Mouse (Mus musculus) gastrocnemius, adult 2 months (tissue): ENCODE measurements around the gene Nipal3. TPM values are rescaled to one million over a fixed set of nuclear protein-coding genes. Genes with fewer than 3 reads are reported as not detected.

Source experiments
- DNase-seq: peaks from one replicate; pipeline ENCODE4 v3.0.0; 2022
- H3K27ac ChIP-seq: fragments of 200-600 bp; 2 replicates; pipeline ENCODE4 v1.8.1; 2022; ENCODE audit warnings: mild to moderate bottlenecking
- H3K4me3 ChIP-seq: fragments of 200-600 bp; 2 replicates; pipeline ENCODE4 v1.8.1; 2022; ENCODE audit warnings: mild to moderate bottlenecking, moderate library complexity
- CTCF ChIP-seq: fragments of 200-600 bp; IDR thresholded peaks from 2 replicates; pipeline ENCODE4 v1.8.1; 2022; ENCODE audit warnings: antibody characterized with exemption, mild to moderate bottlenecking, moderate library complexity
- intact Hi-C: fragments of 180-260 bp; cut with DNase I; formaldehyde crosslinking; loops from one replicate; pipeline ENCODE4 v1.15.1; 2025
- total RNA-seq, 2 experiments: library from RNA; stranded (reverse); gene quantifications; 2 replicates each; pipeline ENCODE4 v1.2.3; 2021

Gene Nipal3
- total RNA-seq, 2 experiments from 2014 or later, result 17.3 to 18.4 TPM

GRCm38 (mm10) chr4:135442473-135442872 is 52.4 kb downstream of the Nipal3 start:
- DNase-seq, result no peak
- intact Hi-C loops, result no loop called here
- no peak overlapping the region for H3K4me3 ChIP-seq
- TF ChIP-seq CTCF, result no peak
- H3K27ac ChIP-seq, result no peak overlapping the region

- intact Hi-C loops, result no loop called here
- Histone ChIP-seq H3K4me3 (no peak overlapping the region), H3K27ac (no peak overlapping the region)
- DNase-seq, result no peak
- peak; percentile 40; the same call in 1 of the 2 replicates for TF ChIP-seq CTCF
Observed at GRCm38 (mm10) chr4:135439904-135440522, 54.8 kb downstream of the Nipal3 start.

GRCm38 (mm10) chr4:135439188-135439647 is 55.6 kb downstream of the Nipal3 start:
- DNase-seq, result peak; percentile 51
- intact Hi-C loops, result no loop called here
- Histone ChIP-seq H3K27ac (peak overlapping the region; percentile 38; the same call in 1 of the 2 replicates), H3K4me3 (peak overlapping the region; percentile 20)
- no peak for TF ChIP-seq CTCF

- Histone ChIP-seq H3K4me3 (no peak overlapping the region), H3K27ac (no peak overlapping the region)
- no peak for TF ChIP-seq CTCF
- intact Hi-C loops, result no loop called here
- no peak for DNase-seq
Observed at GRCm38 (mm10) chr4:135437924-135438323, 56.9 kb downstream of the Nipal3 start.

GRCm38 (mm10) chr4:135436291-135436690 is 58.5 kb downstream of the Nipal3 start:
- TF ChIP-seq CTCF, result no peak
- no peak for DNase-seq
- intact Hi-C loops, result no loop called here
- Histone ChIP-seq H3K4me3 (peak overlapping the region; percentile 16), H3K27ac (no peak overlapping the region; the same call in 1 of the 2 replicates)

- H3K4me3 ChIP-seq, result peak overlapping the region; percentile 95
- DNase-seq, result no peak
- no peak for TF ChIP-seq CTCF
- H3K27ac ChIP-seq, result peak overlapping the region; percentile 88
- intact Hi-C loops, result loop anchor here (2.0 kb wide), 1 partner anchor 60 kb away; the partner anchor contains the start of genes Nipal3 and Stpg1
Observed at GRCm38 (mm10) chr4:135434395-135434789, 60.4 kb downstream of the Nipal3 start.

- peak; percentile 27; the same call in 1 of the 2 replicates for TF ChIP-seq CTCF
- DNase-seq, result peak; percentile 91
- peak within 1 kb of the TSS; percentile 95 for H3K4me3 ChIP-seq
- peak within 1 kb of the TSS; percentile 88 for H3K27ac ChIP-seq
- intact Hi-C loops, result loop anchor here (2.0 kb wide), 1 partner anchor 61 kb away; the partner anchor contains the start of genes Nipal3 and Stpg1
Observed at GRCm38 (mm10) chr4:135433443-135434394, 61.1 kb downstream of the Nipal3 start, which contains the start of gene Rcan3. Rcan3 (minus strand) TSS chr4:135433853.

- no peak for TF ChIP-seq CTCF
- H3K27ac ChIP-seq, result peak overlapping the region; percentile 88
- DNase-seq, result peak; percentile 21
- intact Hi-C loops, result no loop called here
- peak overlapping the region; percentile 95 for H3K4me3 ChIP-seq
Observed at GRCm38 (mm10) chr4:135433086-135433442, 61.8 kb downstream of the Nipal3 start.

- intact Hi-C loops, result no loop called here
- no peak for DNase-seq
- no peak overlapping the region for H3K27ac ChIP-seq
- no peak for TF ChIP-seq CTCF
- H3K4me3 ChIP-seq, result no peak overlapping the region
Observed at GRCm38 (mm10) chr4:135429990-135430760, 64.7 kb downstream of the Nipal3 start.

- no peak overlapping the region for H3K4me3 ChIP-seq
- DNase-seq, result no peak
- no peak for TF ChIP-seq CTCF
- H3K27ac ChIP-seq, result no peak overlapping the region
- intact Hi-C loops, result no loop called here
Observed at GRCm38 (mm10) chr4:135429383-135429782, 65.5 kb downstream of the Nipal3 start.

GRCm38 (mm10) chr4:135426587-135426986 is 68.3 kb downstream of the Nipal3 start:
- no peak overlapping the region for H3K27ac ChIP-seq
- DNase-seq, result no peak
- intact Hi-C loops, result no loop called here
- no peak for TF ChIP-seq CTCF
- no peak overlapping the region for H3K4me3 ChIP-seq

GRCm38 (mm10) chr4:135425625-135426024 is 69.2 kb downstream of the Nipal3 start:
- no peak for TF ChIP-seq CTCF
- intact Hi-C loops, result no loop called here

More at GRCm38 (mm10) chr4:135425625-135426024, 69.2 kb downstream of the Nipal3 start:
- H3K27ac ChIP-seq, result no peak overlapping the region
- H3K4me3 ChIP-seq, result no peak overlapping the region
- no peak for DNase-seq
